Mouse (Mus musculus): Measurements from ENCODE around the gene Asah2. TPM values are rescaled to one million over a fixed set of nuclear protein-coding genes. Genes with fewer than 3 reads are reported as not detected.

Gene Asah2
- polyA plus RNA-seq, 1 experiment from 2014 or later, result 0.48 TPM

GRCm38 (mm10) chr19:31960434-31960833, 147.6 kb downstream of the Asah2 start:
- no peak overlapping the region for H3K9ac ChIP-seq (replicated peaks)
- no peak overlapping the region for H3K27ac ChIP-seq (replicated peaks)
- H3K9me3 ChIP-seq, result no peaks in the 10 kb centered on the region
- WGBS, result 98% methylated on average over 2 of the region's 2 CpGs
- no peak overlapping the region for H3K4me3 ChIP-seq
- H3K4me1 ChIP-seq, result no peaks in the 10 kb centered on the region
- no peaks in the 10 kb centered on the region for H3K27me3 ChIP-seq
- H3K36me3 ChIP-seq, result no peaks in the 10 kb centered on the region
- ATAC-seq (replicated peaks), result no peak
- no peak overlapping the region for H3K4me2 ChIP-seq (replicated peaks)

DNA sequence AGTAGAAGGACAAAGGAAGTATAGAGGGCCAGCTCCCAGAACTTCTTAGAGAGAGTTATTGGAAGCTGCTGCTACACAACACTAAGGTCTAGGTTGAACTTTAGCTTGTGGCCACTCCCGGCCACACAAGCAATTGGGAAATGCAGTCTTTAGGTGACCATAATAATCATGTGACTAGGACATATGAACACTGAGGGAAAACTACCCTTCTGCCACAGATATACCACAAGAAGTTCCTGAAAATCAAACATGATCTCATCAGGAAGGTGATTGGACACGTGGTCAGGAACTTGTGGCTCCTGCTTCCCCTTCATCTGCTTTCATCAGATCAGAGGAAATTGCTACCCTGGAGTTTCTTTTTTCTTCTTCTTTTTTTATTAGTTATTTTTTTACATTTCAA, 151.7 kb downstream of the Asah2 start:
- no peak for ATAC-seq (replicated peaks)
- H3K9ac ChIP-seq (replicated peaks), result no peak overlapping the region
- H3K4me2 ChIP-seq (replicated peaks), result no peak overlapping the region
- H3K27me3 ChIP-seq, result no peaks in the 10 kb centered on the region
- H3K4me3 ChIP-seq, result no peak overlapping the region
- H3K36me3 ChIP-seq, result no peaks in the 10 kb centered on the region
- no peaks in the 10 kb centered on the region for H3K9me3 ChIP-seq
- no peaks in the 10 kb centered on the region for H3K4me1 ChIP-seq
- H3K27ac ChIP-seq (replicated peaks), result no peak overlapping the region
- 79% methylated on average over 2 of the region's 2 CpGs for WGBS

GRCm38 (mm10) chr19:31954696-31955095, 153.3 kb downstream of the Asah2 start:
- H3K9me3 ChIP-seq, result no peaks in the 10 kb centered on the region
- no peak overlapping the region for H3K4me3 ChIP-seq
- H3K4me2 ChIP-seq (replicated peaks), result no peak overlapping the region
- no peaks in the 10 kb centered on the region for H3K36me3 ChIP-seq
- no peak for ATAC-seq (replicated peaks)
- H3K4me1 ChIP-seq, result no peaks in the 10 kb centered on the region
- no peak overlapping the region for H3K9ac ChIP-seq (replicated peaks)
- 95% methylated on average over 4 of the region's 4 CpGs for WGBS
- no peaks in the 10 kb centered on the region for H3K27me3 ChIP-seq
- H3K27ac ChIP-seq (replicated peaks), result no peak overlapping the region

DNA sequence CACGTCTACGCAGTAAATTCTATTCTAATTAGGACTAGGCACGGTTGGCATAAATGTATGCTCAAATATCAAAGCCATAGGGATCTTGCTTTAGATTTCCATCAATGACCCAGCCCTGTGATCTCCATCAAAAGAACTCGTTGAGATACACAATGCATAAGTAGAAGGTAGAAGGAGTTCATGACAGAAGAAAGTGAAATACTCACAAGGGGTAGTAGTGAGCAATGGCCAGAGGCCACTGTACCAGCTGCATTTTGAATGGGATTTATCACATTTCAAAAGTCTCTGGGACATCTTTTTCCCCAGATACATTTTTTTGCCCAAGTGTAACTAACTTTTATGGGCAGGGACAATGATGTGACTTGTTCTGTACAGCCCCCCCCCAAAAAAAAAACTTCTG, 153.7 kb downstream of the Asah2 start:
- Histone ChIP-seq H3K4me3 (no peak overlapping the region), H3K9me3 (no peaks in the 10 kb centered on the region), H3K4me2 (replicated peaks) (no peak overlapping the region), H3K27ac (replicated peaks) (no peak overlapping the region), H3K4me1 (no peaks in the 10 kb centered on the region), H3K9ac (replicated peaks) (no peak overlapping the region), H3K36me3 (no peaks in the 10 kb centered on the region), H3K27me3 (no peaks in the 10 kb centered on the region)
- WGBS, result 78% methylated on average over 4 of the region's 4 CpGs
- ATAC-seq (replicated peaks), result no peak

- H3K36me3 ChIP-seq, result no peaks in the 10 kb centered on the region
- ATAC-seq (replicated peaks), result no peak
- 84% methylated on average over 2 of the region's 2 CpGs for WGBS
These were observed 154.2 kb downstream of the Asah2 start for GRCm38 (mm10) chr19:31953799-31954198.

DNA sequence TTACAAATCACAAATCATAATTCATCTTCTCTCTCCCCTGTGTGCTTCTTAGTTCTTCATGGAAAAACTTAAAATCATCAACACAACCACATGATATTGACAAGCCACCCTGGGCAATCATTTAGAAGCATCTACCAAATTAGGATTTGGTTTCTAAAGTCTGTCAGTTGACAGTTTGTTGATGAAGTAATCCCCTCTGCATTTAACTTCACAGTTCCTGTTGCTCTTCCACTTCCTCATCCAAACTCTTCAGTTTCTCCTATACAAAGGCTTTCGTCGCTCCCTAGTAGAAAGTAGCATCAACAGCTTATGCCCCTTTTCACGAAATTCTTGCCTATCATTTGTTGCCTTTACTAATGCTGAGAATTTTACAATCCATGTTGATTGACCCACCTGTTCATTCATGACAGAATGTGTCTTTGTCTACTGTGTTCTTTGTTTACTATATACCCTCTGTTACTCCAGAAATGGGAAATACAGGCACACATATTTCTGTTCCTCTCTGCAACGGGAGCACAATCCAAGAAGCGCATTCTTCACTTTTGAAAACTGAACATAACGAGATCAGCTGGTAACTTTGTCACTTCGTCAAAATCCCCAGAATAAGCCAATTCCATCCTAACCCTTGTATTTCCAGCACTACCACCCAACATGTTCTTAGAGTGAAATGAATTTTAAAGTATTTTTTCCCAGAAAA, 157.1 kb downstream of the Asah2 start:
- Histone ChIP-seq H3K36me3 (no peaks in the 10 kb centered on the region), H3K4me1 (no peaks in the 10 kb centered on the region), H3K4me2 (replicated peaks) (no peak overlapping the region), H3K9ac (replicated peaks) (no peak overlapping the region), H3K27me3 (no peaks in the 10 kb centered on the region), H3K4me3 (no peak overlapping the region), H3K9me3 (no peaks in the 10 kb centered on the region), H3K27ac (replicated peaks) (no peak overlapping the region)
- ATAC-seq (replicated peaks), result no peak
- 71% methylated on average over 7 of the region's 7 CpGs for WGBS

More at GRCm38 (mm10) chr19:31953799-31954198, 154.2 kb downstream of the Asah2 start:
- Histone ChIP-seq H3K27ac (replicated peaks) (no peak overlapping the region), H3K9me3 (no peaks in the 10 kb centered on the region), H3K4me1 (no peaks in the 10 kb centered on the region), H3K9ac (replicated peaks) (no peak overlapping the region), H3K4me2 (replicated peaks) (no peak overlapping the region), H3K4me3 (no peak overlapping the region), H3K27me3 (no peaks in the 10 kb centered on the region)

Other genes with a start within 250 kb of the Asah2 start
- not detected in 2 replicates for gene A1cf, start 239.4 kb downstream of the Asah2 start, polyA plus RNA-seq (2015; fragmentation: Nextera tagmentation; extraction: Ambion mirVana)

Measured in forebrain, embryonic 15.5 days (tissue).